Mouse (Mus musculus): ENCODE results near the gene Zfr2. TPM values are rescaled to one million over a fixed set of nuclear protein-coding genes. Genes with fewer than 3 reads are reported as not detected.

Gene Zfr2
- polyA plus RNA-seq, 1 experiment: 93.1 TPM

DNA sequence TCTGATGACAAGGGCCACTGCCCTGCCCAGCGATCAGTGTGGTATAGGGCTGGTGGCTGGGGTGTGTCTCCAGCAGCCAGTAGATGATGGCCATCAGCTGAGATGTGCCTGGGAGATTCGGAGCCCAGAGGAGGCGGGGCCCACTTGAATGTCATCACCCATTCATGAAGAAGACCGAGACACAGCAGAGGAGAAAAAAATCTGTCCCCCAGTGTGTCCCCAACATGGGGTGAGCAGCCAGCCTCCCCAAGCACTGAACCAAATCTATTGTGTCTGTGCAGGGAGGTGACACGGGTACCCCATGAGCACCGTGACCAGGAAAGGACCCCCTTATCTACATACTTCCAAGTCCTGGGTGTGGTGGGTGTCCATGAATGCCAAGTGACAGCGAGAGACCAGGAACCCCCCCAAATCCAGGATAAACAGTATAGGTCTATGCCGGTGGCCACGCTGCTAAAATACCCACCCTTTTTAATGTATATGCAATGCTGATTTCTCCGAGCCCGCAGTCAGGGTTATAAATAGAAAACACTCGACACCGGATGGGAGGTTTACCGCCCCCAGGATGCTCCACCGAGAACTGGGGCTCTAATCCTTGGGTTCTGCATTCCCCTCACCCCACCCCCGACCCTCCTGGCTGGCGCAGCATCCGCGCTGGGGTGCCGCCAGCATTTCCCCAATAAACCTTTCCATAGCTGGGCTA is 3.1 kb upstream of the Zfr2 start:
- Histone ChIP-seq H3K27ac (ENCODE audit: insufficient read depth, low read length) (peak overlapping the region; percentile 95), H3K4me3 (ENCODE audit: insufficient read depth, low read length) (peak overlapping the region; percentile 95), H3K4me1 (ENCODE audit: control insufficient read depth, insufficient read depth, low read length) (peaks cover 6% of the 10 kb centered on the region; the same call in 1 of the 2 replicates)
- TF ChIP-seq CTCF (IDR thresholded peaks at IDR 0.05; ENCODE audit: extremely low read depth, insufficient read depth, low read length): no peak
- TF ChIP-seq POLR2A (IDR thresholded peaks at IDR 0.05; ENCODE audit: extremely low read depth, insufficient read depth, low read length): 0 out of 2 replicates have a peak, but pooled peaks have one; percentile 27

DNA sequence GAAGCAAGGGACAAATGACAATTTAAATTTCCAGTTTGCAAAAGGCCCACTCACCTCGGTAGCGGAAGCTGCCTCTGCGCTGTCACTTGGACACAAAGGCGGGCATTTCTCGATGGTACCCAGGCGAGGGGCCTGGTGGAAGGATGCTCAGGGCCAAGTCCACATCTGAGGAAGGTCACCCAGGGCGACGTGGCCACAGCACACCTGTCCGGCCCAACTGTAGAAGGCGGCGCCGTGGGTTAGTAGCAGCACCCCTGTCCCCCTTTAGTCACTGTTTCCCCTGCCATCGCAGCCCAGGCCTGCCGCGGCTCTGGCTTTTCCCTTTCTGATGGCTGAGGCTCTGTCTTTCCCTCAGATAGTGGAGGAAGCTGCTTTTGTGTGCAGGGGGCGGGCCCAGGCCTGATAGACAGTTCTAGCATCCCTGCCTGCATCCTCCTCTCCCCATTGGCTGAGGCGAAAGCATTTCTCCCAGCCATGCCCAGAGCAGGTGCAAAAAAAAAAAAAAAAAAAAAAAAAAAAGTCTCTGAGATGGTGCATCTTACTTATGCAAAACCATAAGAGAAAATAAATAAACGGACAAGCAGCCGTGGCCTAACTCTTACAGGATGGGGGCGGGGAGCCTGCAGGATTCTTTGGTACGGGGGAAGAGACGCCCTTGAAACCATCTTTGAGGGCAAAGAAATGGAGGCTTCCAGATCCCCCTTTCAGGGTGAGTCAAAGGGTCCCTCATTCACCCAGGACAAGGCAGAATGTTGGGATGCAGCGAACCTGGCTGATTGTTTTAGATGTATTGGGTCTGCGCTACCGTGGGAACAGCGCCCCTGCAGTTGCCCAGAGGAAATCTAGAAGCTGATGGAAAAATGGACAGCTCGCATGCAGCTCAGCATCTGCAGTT is 2.3 kb upstream of the Zfr2 start, which contains the start of gene Atcay:
Gene Atcay, minus strand, starts transcription at position 396 of the 895 bp plus-strand sequence.
- peak; percentile 98 for TF ChIP-seq POLR2A (IDR thresholded peaks at IDR 0.05; ENCODE audit: extremely low read depth, insufficient read depth, low read length)
- TF ChIP-seq CTCF (IDR thresholded peaks at IDR 0.05; ENCODE audit: extremely low read depth, insufficient read depth, low read length): peak; percentile 61
- peaks cover 6% of the 10 kb centered on the region; the same call in 1 of the 2 replicates for H3K4me1 ChIP-seq (ENCODE audit: control insufficient read depth, insufficient read depth, low read length)

DNA sequence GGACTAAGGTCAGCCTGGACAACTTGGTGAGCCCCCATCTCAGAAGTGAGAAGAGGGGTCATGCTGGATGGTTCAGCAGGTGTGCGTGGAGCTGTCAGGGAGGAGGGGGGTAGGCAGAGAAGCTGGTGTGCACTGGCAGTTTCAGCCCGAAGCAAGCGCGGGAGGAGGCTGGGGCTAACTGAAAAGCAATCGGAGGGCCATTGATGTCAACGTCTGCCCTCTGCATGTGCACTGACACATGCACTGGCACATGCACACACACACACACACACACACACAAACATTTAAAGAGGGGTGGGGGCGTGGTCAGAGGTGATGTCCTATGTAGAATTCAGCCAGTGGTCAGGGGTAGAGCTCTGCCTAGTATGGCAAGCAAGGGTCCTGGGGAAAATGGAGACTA is 1.5 kb upstream of the Zfr2 start:
- Histone ChIP-seq H3K4me3 (ENCODE audit: insufficient read depth, low read length) (peak overlapping the region; percentile 95), H3K27ac (ENCODE audit: insufficient read depth, low read length) (peak overlapping the region; percentile 36; the same call in 1 of the 2 replicates), H3K4me1 (ENCODE audit: control insufficient read depth, insufficient read depth, low read length) (peaks cover 6% of the 10 kb centered on the region; the same call in 1 of the 2 replicates)
- TF ChIP-seq POLR2A (IDR thresholded peaks at IDR 0.05; ENCODE audit: extremely low read depth, insufficient read depth, low read length): no peak
- TF ChIP-seq CTCF (IDR thresholded peaks at IDR 0.05; ENCODE audit: extremely low read depth, insufficient read depth, low read length): no peak

More for the DNA sequence above, 2.3 kb upstream of the Zfr2 start, which contains the start of gene Atcay:
- peak within 1 kb of the TSS; percentile 95 for H3K4me3 ChIP-seq (ENCODE audit: insufficient read depth, low read length)
- H3K27ac ChIP-seq (ENCODE audit: insufficient read depth, low read length): peak within 1 kb of the TSS; percentile 95

DNA sequence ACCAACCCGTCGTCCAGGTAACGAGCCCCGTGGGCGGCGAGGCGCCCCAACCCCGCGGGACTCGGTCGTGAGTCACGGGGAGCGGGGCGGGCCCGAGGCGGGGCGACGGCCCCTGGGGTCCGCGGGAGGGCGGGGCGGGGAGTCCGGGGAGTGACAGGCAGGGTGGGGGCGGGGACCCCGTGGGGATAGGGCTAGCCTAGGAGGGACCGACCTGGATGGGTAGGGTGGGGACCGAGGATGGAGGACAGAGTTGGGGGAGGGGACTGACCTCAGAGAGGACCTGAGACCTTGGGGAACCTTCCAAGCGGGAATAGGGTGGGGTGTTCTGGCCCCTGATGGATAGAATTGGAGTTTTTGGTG is 251 bp downstream of the Zfr2 start:
- no peak overlapping the region for H3K27ac ChIP-seq (ENCODE audit: insufficient read depth, low read length)

DNA sequence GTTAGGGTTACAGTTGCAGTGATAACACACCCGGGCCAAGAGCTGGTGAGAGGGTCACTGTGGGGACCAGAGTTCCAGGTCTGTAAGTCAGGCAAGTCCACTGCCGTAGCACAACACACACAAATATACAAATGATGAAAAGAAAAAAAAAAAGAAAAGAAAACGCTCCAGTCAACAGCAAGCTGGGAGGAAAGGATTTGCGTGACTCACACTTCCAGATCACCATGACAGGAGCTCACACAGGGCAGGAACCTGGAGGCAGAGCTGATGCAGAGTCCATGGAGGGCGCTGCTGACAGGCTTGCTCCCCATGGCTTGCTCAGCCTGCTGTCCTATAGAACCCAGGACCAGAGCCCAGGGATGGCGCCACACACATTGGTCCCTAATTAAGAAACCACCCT is 1.3 kb downstream of the Zfr2 start:
- 0 out of 2 replicates have a peak, but pooled peaks cover 3% of the 10 kb centered on the region for H3K4me1 ChIP-seq (ENCODE audit: control insufficient read depth, insufficient read depth, low read length)
- no peak overlapping the region; the same call in 1 of the 2 replicates for H3K4me3 ChIP-seq (ENCODE audit: insufficient read depth, low read length)
- no peak for TF ChIP-seq CTCF (IDR thresholded peaks at IDR 0.05; ENCODE audit: extremely low read depth, insufficient read depth, low read length)
- TF ChIP-seq POLR2A (IDR thresholded peaks at IDR 0.05; ENCODE audit: extremely low read depth, insufficient read depth, low read length): no peak

More for the DNA sequence above, 251 bp downstream of the Zfr2 start:
- TF ChIP-seq CTCF (IDR thresholded peaks at IDR 0.05; ENCODE audit: extremely low read depth, insufficient read depth, low read length): no peak
- TF ChIP-seq POLR2A (IDR thresholded peaks at IDR 0.05; ENCODE audit: extremely low read depth, insufficient read depth, low read length): no peak
- Histone ChIP-seq H3K4me3 (ENCODE audit: insufficient read depth, low read length) (peak overlapping the region; percentile 44), H3K4me1 (ENCODE audit: control insufficient read depth, insufficient read depth, low read length) (peaks cover 6% of the 10 kb centered on the region; the same call in 1 of the 2 replicates)

DNA sequence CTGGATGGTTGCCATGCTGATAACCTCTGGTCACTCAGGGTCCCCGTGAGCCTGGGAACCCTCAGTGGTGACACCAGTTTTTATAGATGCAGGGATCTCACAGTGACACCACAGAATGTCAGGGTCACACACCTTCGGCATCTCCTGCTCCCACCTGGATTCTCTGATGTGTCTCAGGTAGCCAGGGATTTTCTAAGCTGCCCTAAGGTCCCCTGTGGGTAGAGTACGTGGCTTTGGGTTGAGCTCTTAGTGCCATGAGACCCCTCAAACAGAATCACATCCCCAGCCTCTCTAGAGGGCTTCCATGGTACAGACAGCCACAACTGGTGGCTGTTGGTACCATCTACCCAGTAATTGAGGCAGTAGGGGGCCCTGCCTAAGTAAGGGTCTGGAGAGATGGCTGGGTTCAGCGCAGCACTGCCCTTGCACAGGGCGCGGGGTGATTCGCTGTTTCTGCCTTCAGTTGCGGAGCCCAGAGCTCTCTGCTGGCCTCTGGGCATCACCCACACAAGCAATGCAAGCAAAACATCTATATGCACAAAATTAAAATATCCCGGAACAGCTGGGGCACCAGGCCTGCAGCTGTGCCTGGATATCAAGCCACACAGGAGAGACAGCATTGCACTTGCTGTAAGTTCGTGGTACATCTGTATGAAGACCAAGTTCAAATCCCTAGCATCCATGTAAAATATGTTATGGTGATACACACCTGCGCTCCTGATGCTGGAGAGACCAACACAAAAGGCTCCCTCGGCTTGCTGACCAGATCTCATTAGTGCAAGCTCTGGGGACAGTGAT is 3.7 kb downstream of the Zfr2 start:
- Histone ChIP-seq H3K27ac (ENCODE audit: insufficient read depth, low read length) (no peak overlapping the region), H3K4me3 (ENCODE audit: insufficient read depth, low read length) (no peak overlapping the region), H3K4me1 (ENCODE audit: control insufficient read depth, insufficient read depth, low read length) (no peaks in the 10 kb centered on the region)
- TF ChIP-seq CTCF (IDR thresholded peaks at IDR 0.05; ENCODE audit: extremely low read depth, insufficient read depth, low read length) (no peak), POLR2A (IDR thresholded peaks at IDR 0.05; ENCODE audit: extremely low read depth, insufficient read depth, low read length) (no peak)

More for the DNA sequence above, 1.3 kb downstream of the Zfr2 start:
- H3K27ac ChIP-seq (ENCODE audit: insufficient read depth, low read length): no peak overlapping the region

DNA sequence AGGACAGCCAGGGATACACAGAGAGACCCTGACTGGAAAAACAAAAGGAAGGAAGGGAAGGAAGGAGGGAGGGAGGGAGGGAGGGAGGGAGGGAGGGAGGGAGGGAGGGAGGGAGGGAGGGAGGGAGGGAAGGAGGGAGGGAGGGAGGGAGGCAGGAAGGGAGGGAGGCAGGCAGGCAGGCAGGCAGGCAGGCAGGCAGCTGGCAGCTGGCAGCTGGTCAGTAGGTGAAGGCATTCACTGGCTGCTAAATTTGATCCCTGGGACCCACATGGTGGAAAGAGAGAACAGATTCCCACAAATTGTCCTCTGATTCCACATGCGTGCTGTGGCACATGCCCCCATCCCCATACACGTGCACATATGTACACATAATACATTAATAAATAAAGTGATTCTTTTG is 5.7 kb downstream of the Zfr2 start:
- H3K4me1 ChIP-seq (ENCODE audit: control insufficient read depth, insufficient read depth, low read length): no peaks in the 10 kb centered on the region
- H3K27ac ChIP-seq (ENCODE audit: insufficient read depth, low read length): no peak overlapping the region
- TF ChIP-seq POLR2A (IDR thresholded peaks at IDR 0.05; ENCODE audit: extremely low read depth, insufficient read depth, low read length) (no peak), CTCF (IDR thresholded peaks at IDR 0.05; ENCODE audit: extremely low read depth, insufficient read depth, low read length) (no peak)
- H3K4me3 ChIP-seq (ENCODE audit: insufficient read depth, low read length): no peak overlapping the region

DNA sequence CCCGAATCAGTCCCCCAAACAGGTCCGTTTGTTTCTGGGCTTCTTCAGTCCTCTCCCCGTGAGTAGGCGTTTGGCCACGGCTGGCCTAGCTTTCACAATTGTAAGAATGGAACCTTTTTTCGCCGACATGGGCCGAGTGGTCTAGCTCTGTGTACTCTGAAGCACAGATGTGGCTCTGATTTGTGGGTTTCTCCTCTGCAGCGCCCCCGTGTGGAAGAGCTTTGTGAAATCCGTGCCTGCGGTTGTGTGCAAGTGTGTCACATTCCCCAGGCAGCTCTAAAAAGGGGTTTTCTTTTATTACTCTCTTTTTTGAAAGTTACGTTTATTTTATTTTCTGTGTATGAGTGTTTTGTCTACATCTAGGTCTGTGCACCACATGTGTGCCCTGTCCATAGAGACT is 7.9 kb downstream of the Zfr2 start:
- Histone ChIP-seq H3K27ac (ENCODE audit: insufficient read depth, low read length) (no peak overlapping the region), H3K4me3 (ENCODE audit: insufficient read depth, low read length) (no peak overlapping the region), H3K4me1 (ENCODE audit: control insufficient read depth, insufficient read depth, low read length) (no peaks in the 10 kb centered on the region)
- peak; percentile 62 for TF ChIP-seq CTCF (IDR thresholded peaks at IDR 0.05; ENCODE audit: extremely low read depth, insufficient read depth, low read length)
- TF ChIP-seq POLR2A (IDR thresholded peaks at IDR 0.05; ENCODE audit: extremely low read depth, insufficient read depth, low read length): no peak

DNA sequence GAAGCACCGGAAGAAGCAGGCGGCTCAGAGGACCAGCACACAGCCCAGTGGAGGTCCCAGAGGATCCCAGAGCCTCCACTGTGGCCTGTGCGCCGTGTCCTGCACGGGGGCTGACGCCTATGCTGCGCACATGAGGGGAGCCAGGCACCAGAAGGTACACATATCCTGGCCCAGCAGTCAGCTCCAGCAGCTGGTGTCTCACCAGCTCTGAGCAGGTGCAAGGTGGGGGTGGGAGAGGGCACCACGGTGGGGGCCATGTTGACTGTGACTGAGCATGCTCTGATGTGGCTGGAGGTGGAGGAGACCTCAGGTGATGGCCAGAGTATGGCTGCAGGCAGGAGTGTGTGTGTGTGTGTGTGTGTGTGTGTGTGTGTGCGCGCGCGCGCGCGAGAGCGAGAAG is 9.1 kb downstream of the Zfr2 start:
- H3K4me3 ChIP-seq (ENCODE audit: insufficient read depth, low read length): no peak overlapping the region
- no peak overlapping the region for H3K27ac ChIP-seq (ENCODE audit: insufficient read depth, low read length)
- H3K4me1 ChIP-seq (ENCODE audit: control insufficient read depth, insufficient read depth, low read length): no peaks in the 10 kb centered on the region
- TF ChIP-seq POLR2A (IDR thresholded peaks at IDR 0.05; ENCODE audit: extremely low read depth, insufficient read depth, low read length) (no peak), CTCF (IDR thresholded peaks at IDR 0.05; ENCODE audit: extremely low read depth, insufficient read depth, low read length) (no peak)
